Mouse (Mus musculus) hindbrain, embryonic 10.5 days (tissue): ENCODE measurements at regions not wholly inside any gene's neighbourhood (a gene's known extent, or its start where the extent isn't known, plus 50 kb on each side); places are given as distances from the start of the nearest gene placed in this dataset.

Experiments
- DNase-seq: peaks from one replicate; pipeline ENCODE4 v3.0.0-alpha.2; 2017; ENCODE audit warnings: low spot score
- H3K27ac ChIP-seq: fragments of 300-500 bp; sonication (generic); 2 replicates; pipeline ENCODE4 v1.5.1; 2016; ENCODE audit warnings: mild to moderate bottlenecking, moderate library complexity
- H3K27me3 ChIP-seq: fragments of 300-500 bp; sonication (generic); 2 replicates; pipeline ENCODE4 v1.6.1; 2016; ENCODE audit warnings: mild to moderate bottlenecking; ENCODE audit not compliant: poor library complexity, insufficient read depth, severe bottlenecking
- H3K36me3 ChIP-seq: fragments of 300-500 bp; sonication (generic); 2 replicates; pipeline ENCODE4 v1.6.1; 2016; ENCODE audit warnings: mild to moderate bottlenecking, moderate library complexity
- H3K4me1 ChIP-seq: fragments of 300-500 bp; sonication (generic); replicated peaks from 2 replicates; pipeline ENCODE4 v1.6.1; 2016; ENCODE audit warnings: mild to moderate bottlenecking
- H3K4me3 ChIP-seq: fragments of 300-500 bp; sonication (generic); 2 replicates; pipeline ENCODE4 v1.5.1; 2016; ENCODE audit warnings: mild to moderate bottlenecking, moderate library complexity
- H3K9me3 ChIP-seq: fragments of 300-500 bp; sonication (generic); 2 replicates; pipeline ENCODE4 v1.6.1; 2016; ENCODE audit warnings: mild to moderate bottlenecking, moderate library complexity
- WGBS: fragments of 180-500 bp; shearing (Covaris S2); methylation state at CpG from one replicate; pipeline ENCODE4 v1.1.7; 2016; 5-methylcytosine and 5-hydroxymethylcytosine counted together

DNA sequence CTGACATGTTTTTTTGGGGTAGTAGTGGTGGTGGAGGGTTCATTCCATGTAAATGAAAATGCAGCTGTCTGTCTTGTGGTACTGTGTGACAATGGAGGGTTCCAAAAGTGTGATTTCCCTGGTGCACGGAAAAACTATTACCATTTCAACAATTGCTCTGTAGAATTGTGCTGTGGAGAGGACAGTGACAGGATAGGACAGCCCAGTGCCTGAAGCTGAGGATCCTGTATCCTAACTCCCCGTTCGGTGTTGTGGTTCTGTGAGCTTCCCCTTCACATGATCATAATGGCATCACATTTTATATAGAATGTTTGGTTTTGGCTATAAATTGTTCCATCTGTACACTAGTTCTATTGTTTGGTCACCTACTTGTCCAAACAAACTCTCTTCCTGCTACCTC lies 196.4 kb downstream of the Mex3b start:
- no peaks in the 10 kb centered on the region for H3K9me3 ChIP-seq
- DNase-seq: no peak
- no peak overlapping the region for H3K27ac ChIP-seq
- no peaks in the 10 kb centered on the region for H3K27me3 ChIP-seq
- peaks cover 8% of the 10 kb centered on the region; the same call in 1 of the 2 replicates for H3K4me1 ChIP-seq
- H3K4me3 ChIP-seq: no peak overlapping the region
- 87% methylated on average over 3 of the region's 3 CpGs for WGBS
- H3K36me3 ChIP-seq: no peaks in the 10 kb centered on the region

- Histone ChIP-seq H3K27ac (no peak overlapping the region), H3K27me3 (no peaks in the 10 kb centered on the region), H3K36me3 (no peaks in the 10 kb centered on the region), H3K4me1 (peaks cover 7% of the 10 kb centered on the region; the same call in 1 of the 2 replicates), H3K9me3 (no peaks in the 10 kb centered on the region), H3K4me3 (no peak overlapping the region)
- DNase-seq: no peak
- 91% methylated on average over 3 of the region's 3 CpGs for WGBS
Observed at GRCm38 (mm10) chr7:83065341-83065740, 198.2 kb downstream of the Mex3b start.

GRCm38 (mm10) chr7:83074399-83074970 lies 207.4 kb downstream of the Mex3b start:
- no peaks in the 10 kb centered on the region for H3K27me3 ChIP-seq
- H3K9me3 ChIP-seq: no peaks in the 10 kb centered on the region
- WGBS: 88% methylated on average over 15 of the region's 15 CpGs
- no peak overlapping the region for H3K27ac ChIP-seq
- H3K4me3 ChIP-seq: no peak overlapping the region
- DNase-seq: no peak
- H3K36me3 ChIP-seq: no peaks in the 10 kb centered on the region
- peaks cover 27% of the 10 kb centered on the region for H3K4me1 ChIP-seq

- Histone ChIP-seq H3K4me3 (no peak overlapping the region), H3K9me3 (no peaks in the 10 kb centered on the region), H3K36me3 (no peaks in the 10 kb centered on the region), H3K4me1 (peaks cover 27% of the 10 kb centered on the region), H3K27me3 (no peaks in the 10 kb centered on the region), H3K27ac (no peak overlapping the region)
- DNase-seq: no peak
- 83% methylated on average over 4 of the region's 4 CpGs for WGBS
Observed at GRCm38 (mm10) chr7:83075159-83075952, 208.2 kb downstream of the Mex3b start.

DNA sequence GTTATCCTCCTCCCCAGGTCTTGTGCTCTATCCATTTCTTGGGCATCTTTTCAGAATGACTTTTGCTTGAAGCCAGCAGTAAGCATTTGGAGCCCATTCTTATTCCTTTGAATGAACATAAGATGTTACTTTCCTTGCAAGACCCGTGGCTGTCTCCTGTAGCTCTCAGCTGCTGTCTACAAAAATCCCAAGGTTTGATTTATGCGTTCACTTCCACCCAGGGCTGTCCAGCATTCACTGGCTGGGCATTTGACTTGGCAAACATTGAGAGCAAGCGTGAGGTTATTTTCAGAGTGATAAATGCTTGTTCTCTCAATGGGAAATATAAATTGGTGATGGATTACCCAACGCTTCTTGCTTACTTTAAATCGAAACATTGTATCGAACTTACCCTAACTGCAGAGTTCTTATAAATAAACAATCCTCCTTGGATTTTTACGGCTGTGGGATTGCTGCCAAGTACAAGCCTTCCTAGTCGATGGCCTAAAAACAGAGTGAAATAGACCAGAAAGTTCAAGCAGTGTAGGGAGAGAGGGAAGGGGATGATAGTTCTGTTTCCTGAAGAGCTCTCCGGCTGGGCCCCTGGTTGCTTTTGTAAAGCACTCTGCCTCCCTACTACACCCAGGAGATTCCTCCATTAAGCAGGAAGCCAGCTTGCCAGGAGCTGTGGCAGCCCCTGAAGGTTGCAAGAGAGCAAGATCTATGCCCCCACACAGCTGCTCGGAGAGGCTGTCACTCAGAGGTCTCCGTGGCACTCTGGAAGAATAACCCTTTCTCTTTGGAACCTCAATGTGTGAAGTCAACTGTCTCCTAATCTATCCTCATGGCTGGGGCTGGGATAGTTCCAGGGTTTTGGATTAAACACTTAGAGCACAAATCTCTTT lies 210.1 kb downstream of the Mex3b start:
- no peak overlapping the region for H3K4me3 ChIP-seq
- H3K4me1 ChIP-seq: peaks cover 27% of the 10 kb centered on the region
- 52% methylated on average over 11 of the region's 11 CpGs for WGBS
- no peaks in the 10 kb centered on the region for H3K9me3 ChIP-seq
- peak; percentile 59 for DNase-seq
- no peaks in the 10 kb centered on the region for H3K36me3 ChIP-seq
- peak overlapping the region; percentile 80 for H3K27ac ChIP-seq
- H3K27me3 ChIP-seq: no peaks in the 10 kb centered on the region

DNA sequence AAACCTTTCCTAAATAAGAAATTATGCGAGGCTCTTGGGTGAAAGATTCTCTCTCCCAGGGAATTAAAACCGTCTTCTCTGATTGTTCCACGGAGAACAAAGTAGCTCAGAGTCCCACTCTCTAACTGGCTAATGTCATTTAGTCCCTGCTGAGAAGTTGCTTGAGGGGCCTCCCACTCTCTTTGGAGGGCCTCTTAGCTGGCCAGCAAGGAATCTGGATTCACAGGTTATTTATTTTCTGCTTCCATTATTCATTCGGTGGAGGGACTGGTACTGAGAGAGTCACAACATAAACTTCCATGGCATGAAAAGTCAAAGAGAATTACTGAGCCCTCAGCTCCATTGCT lies 210.8 kb downstream of the Mex3b start:
- Histone ChIP-seq H3K36me3 (no peaks in the 10 kb centered on the region), H3K4me1 (peaks cover 27% of the 10 kb centered on the region), H3K4me3 (no peak overlapping the region), H3K27ac (peak overlapping the region; percentile 80), H3K27me3 (no peaks in the 10 kb centered on the region), H3K9me3 (no peaks in the 10 kb centered on the region)
- no peak for DNase-seq
- WGBS: 19% methylated on average over 4 of the region's 4 CpGs

DNA sequence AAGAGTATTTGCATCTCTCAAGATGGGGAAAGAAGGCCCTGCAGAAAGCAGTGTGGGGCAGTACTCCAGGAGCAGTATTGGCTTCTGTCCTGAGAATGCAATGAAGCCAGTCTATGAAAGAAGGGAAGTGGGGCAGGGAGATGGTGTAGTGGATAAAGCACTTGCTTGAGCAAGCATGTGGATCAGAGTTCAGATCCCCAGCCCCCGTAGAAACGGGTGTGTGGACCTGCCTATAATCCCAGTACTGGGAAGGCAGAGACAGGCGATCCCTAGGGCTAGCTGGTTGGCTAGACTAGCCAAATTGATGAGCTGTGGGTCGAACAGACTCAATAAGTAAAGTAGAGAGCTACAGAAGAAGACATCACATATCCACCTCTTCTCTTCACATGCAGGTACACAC lies 211.6 kb downstream of the Mex3b start:
- H3K9me3 ChIP-seq: no peaks in the 10 kb centered on the region
- no peaks in the 10 kb centered on the region for H3K36me3 ChIP-seq
- H3K4me1 ChIP-seq: peaks cover 27% of the 10 kb centered on the region
- no peaks in the 10 kb centered on the region for H3K27me3 ChIP-seq
- peak overlapping the region; percentile 80 for H3K27ac ChIP-seq
- H3K4me3 ChIP-seq: no peak overlapping the region
- WGBS: 89% methylated on average over 4 of the region's 4 CpGs
- no peak for DNase-seq

DNA sequence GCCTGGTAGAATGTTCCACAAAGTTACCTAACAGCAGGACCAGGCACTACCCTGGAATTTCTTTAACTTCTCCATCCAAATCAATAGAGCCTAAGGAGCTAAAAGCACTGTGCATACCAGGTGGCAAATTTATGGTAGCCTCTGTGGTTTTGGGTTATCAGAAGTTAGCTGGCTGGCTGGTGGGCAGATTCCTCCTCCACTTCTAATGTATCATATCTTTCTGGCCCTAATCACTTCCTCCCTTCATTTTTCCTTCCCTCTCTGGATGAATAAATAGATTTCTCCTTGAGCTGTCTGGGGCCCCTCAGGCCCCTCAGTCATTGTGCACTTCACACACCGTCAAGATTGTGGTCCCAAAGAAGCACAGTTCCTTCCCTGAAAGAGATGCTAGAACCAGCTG lies 212.7 kb downstream of the Mex3b start:
- H3K27me3 ChIP-seq: no peaks in the 10 kb centered on the region
- H3K4me1 ChIP-seq: peaks cover 25% of the 10 kb centered on the region
- H3K9me3 ChIP-seq: no peaks in the 10 kb centered on the region
- no peaks in the 10 kb centered on the region for H3K36me3 ChIP-seq
- no peak for DNase-seq
- 73% methylated on average over 1 of the region's 1 CpGs for WGBS
- no peak overlapping the region for H3K27ac ChIP-seq
- no peak overlapping the region for H3K4me3 ChIP-seq

GRCm38 (mm10) chr7:83084496-83085082 lies 217.5 kb downstream of the Mex3b start:
- H3K27ac ChIP-seq: no peak overlapping the region
- 80% methylated on average over 6 of the region's 6 CpGs for WGBS
- no peaks in the 10 kb centered on the region for H3K9me3 ChIP-seq
- no peak for DNase-seq
- H3K36me3 ChIP-seq: no peaks in the 10 kb centered on the region
- H3K27me3 ChIP-seq: no peaks in the 10 kb centered on the region; the same call in 1 of the 2 replicates
- no peak overlapping the region for H3K4me3 ChIP-seq
- H3K4me1 ChIP-seq: peaks cover 27% of the 10 kb centered on the region

DNA sequence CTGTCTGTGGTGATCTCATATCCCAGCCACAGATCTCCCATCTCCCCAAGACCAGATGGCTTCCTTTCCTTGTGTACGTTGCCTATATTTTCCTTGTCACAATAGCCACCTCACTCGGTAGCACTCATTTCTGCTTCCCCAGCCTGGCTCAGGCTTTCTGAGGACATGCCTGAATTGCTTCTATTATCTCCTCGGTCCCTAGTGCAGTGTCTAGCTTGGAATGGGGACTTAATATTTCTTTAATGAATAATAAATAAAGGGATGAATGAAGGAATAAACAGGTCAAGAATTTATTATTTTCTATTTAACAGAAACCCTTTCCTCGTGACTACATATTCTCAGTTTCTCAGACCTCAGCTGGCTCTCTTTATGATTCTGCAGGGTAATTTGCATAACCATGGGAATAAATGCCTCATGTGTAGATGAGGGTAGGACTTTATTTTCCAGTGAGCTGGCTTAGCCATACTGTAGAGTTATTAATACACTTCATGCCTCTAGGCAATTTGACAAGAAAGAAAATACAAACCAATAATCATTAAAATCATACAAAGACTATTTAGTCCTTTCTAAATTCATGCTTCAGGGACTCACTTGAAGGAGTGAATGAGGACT lies 218.5 kb downstream of the Mex3b start:
- Histone ChIP-seq H3K4me1 (peaks cover 31% of the 10 kb centered on the region), H3K4me3 (no peak overlapping the region), H3K27me3 (no peaks in the 10 kb centered on the region; the same call in 1 of the 2 replicates), H3K9me3 (no peaks in the 10 kb centered on the region), H3K27ac (no peak overlapping the region), H3K36me3 (no peaks in the 10 kb centered on the region)
- no peak for DNase-seq
- 56% methylated on average over 4 of the region's 4 CpGs for WGBS

DNA sequence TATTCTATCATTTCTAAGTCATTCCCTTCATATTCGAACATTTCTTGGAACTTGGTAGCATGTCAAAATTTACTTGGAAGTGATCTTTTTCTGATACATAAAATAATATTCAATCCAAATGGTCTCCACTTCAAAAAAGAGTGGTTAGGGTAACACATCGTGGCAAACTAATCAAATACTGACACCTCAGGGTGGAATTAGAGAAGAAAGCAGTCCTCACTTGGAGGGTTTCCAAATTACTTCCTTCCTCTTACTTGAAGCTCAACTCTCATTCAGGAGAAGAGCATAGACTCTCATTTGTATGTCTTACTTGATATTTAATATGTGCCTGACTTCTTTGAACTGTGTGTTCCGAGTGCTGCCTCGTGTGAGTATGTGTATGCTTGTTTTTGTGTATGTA lies 220.3 kb downstream of the Mex3b start:
- H3K4me3 ChIP-seq: no peak overlapping the region
- no peaks in the 10 kb centered on the region for H3K36me3 ChIP-seq
- H3K27ac ChIP-seq: peak overlapping the region; percentile 83
- 82% methylated on average over 4 of the region's 4 CpGs for WGBS
- H3K27me3 ChIP-seq: no peaks in the 10 kb centered on the region; the same call in 1 of the 2 replicates
- peaks cover 31% of the 10 kb centered on the region for H3K4me1 ChIP-seq
- no peak for DNase-seq
- H3K9me3 ChIP-seq: no peaks in the 10 kb centered on the region

DNA sequence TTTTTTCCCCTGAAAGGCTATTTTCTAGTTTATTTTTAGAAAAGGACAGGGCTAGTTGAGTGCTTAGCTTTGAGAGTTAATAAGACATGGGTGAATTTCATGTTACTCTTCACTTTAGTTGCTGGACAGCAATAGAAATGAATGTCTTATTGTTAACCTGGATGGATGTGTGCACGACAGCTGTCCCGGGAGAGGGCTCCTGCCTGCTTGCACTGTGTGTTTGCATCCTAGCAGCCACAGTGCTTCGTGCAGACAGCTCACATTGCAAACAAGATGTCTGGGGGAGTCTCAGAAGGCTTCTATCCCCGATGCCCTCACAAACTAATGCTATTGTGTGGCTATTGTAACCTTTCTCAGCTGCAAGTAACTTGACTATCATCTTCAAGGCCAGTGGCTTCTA lies 221.0 kb downstream of the Mex3b start:
- H3K36me3 ChIP-seq: no peaks in the 10 kb centered on the region
- H3K4me3 ChIP-seq: no peak overlapping the region
- H3K27me3 ChIP-seq: no peaks in the 10 kb centered on the region; the same call in 1 of the 2 replicates
- no peak for DNase-seq
- WGBS: 25% methylated on average over 4 of the region's 4 CpGs
- H3K9me3 ChIP-seq: no peaks in the 10 kb centered on the region
- H3K4me1 ChIP-seq: peaks cover 32% of the 10 kb centered on the region
- peak overlapping the region; percentile 83 for H3K27ac ChIP-seq
